Mouse (Mus musculus) left cerebral cortex, postnatal 36 days (tissue): ENCODE data around the gene Tmem245. TPM values are rescaled to one million over a fixed set of nuclear protein-coding genes. Genes with fewer than 3 reads are reported as not detected.
A peak's percentile ranks its signal among the peaks of the same experiment; 100 is the strongest.

Source experiments
- DNase-seq, 2 experiments: peaks; one replicate each; pipeline ENCODE4 v3.0.0; 2021 to 2022; ENCODE audit warnings: low spot score in 2 of 2, mixed read lengths in 1 of 2
- intact Hi-C: fragments of 180-260 bp; cut with DNase I; formaldehyde crosslinking; loops from one replicate; pipeline ENCODE4 v1.15.1; 2025
- total RNA-seq, 2 experiments: library from RNA; stranded (reverse); gene quantifications; 2 replicates each; pipeline ENCODE4 v1.2.3; 2021

Tmem245 gene
- total RNA-seq, 2 experiments from 2014 or later = 39.5 to 42.0 TPM

- no peak for DNase-seq
- intact Hi-C loops = no loop called here
Measured at GRCm38 (mm10) chr4:56933154-56933553, 14.1 kb downstream of the Tmem245 start.

GRCm38 (mm10) chr4:56932096-56932495 lies 15.1 kb downstream of the Tmem245 start:
- no peak for DNase-seq
- intact Hi-C loops = no loop called here

- intact Hi-C loops = no loop called here
Measured at GRCm38 (mm10) chr4:56930312-56930711, 16.9 kb downstream of the Tmem245 start.

GRCm38 (mm10) chr4:56926971-56927370 lies 20.3 kb downstream of the Tmem245 start:
- intact Hi-C loops = no loop called here
- DNase-seq = no peak

More at GRCm38 (mm10) chr4:56930312-56930711, 16.9 kb downstream of the Tmem245 start:
- no peak for DNase-seq

- intact Hi-C loops = no loop called here
- DNase-seq = no peak
Measured at GRCm38 (mm10) chr4:56922229-56922628, 25.0 kb downstream of the Tmem245 start.

- intact Hi-C loops = no loop called here
- DNase-seq = no peak
Measured at GRCm38 (mm10) chr4:56915732-56916325, 31.4 kb downstream of the Tmem245 start.

- intact Hi-C loops = no loop called here
- DNase-seq = no peak
Measured at GRCm38 (mm10) chr4:56914761-56915160, 32.5 kb downstream of the Tmem245 start.

- intact Hi-C loops = no loop called here
- DNase-seq = no peak
Measured at GRCm38 (mm10) chr4:56914338-56914737, 32.9 kb downstream of the Tmem245 start.

GRCm38 (mm10) chr4:56912382-56913001 lies 34.7 kb downstream of the Tmem245 start:
- intact Hi-C loops = no loop called here

GRCm38 (mm10) chr4:56909568-56909967 lies 37.7 kb downstream of the Tmem245 start:
- DNase-seq = peak in 1 of 2 experiments; percentile 29
- intact Hi-C loops = no loop called here

More at GRCm38 (mm10) chr4:56912382-56913001, 34.7 kb downstream of the Tmem245 start:
- DNase-seq = no peak

GRCm38 (mm10) chr4:56907671-56908070 lies 39.6 kb downstream of the Tmem245 start:
- intact Hi-C loops = no loop called here
- DNase-seq = no peak

GRCm38 (mm10) chr4:56906926-56907325 lies 40.3 kb downstream of the Tmem245 start:
- DNase-seq = no peak
- intact Hi-C loops = no loop called here

GRCm38 (mm10) chr4:56905507-56905906 lies 41.7 kb downstream of the Tmem245 start:
- intact Hi-C loops = no loop called here
- DNase-seq = no peak

GRCm38 (mm10) chr4:56901671-56902070 lies 45.6 kb downstream of the Tmem245 start:
- no peak for DNase-seq
- intact Hi-C loops = no loop called here

GRCm38 (mm10) chr4:56899216-56899615 lies 48.0 kb downstream of the Tmem245 start:
- intact Hi-C loops = no loop called here
- DNase-seq = no peak

GRCm38 (mm10) chr4:56897511-56897910 lies 49.7 kb downstream of the Tmem245 start:
- intact Hi-C loops = no loop called here
- DNase-seq = no peak

GRCm38 (mm10) chr4:56894196-56894595 lies 53.0 kb downstream of the Tmem245 start:
- DNase-seq = no peak
- intact Hi-C loops = no loop called here

- intact Hi-C loops = no loop called here
- DNase-seq = no peak
Measured at GRCm38 (mm10) chr4:56892501-56893115, 54.6 kb downstream of the Tmem245 start.

GRCm38 (mm10) chr4:56888483-56888882 lies 58.8 kb downstream of the Tmem245 start:
- DNase-seq = no peak
- intact Hi-C loops = no loop called here

- no peak for DNase-seq
- intact Hi-C loops = no loop called here
Measured at GRCm38 (mm10) chr4:56886286-56886979, 60.8 kb downstream of the Tmem245 start.
